Mouse (Mus musculus): ENCODE results near the gene Pou2f2.

- TF ChIP-seq GATA1 (IDR thresholded peaks at IDR 0.05; ENCODE audit: borderline replicate concordance, low read length) (no peak), FLI1 (IDR thresholded peaks at IDR 0.05; ENCODE audit: low read length) (no peak)
Observed at GRCm38 (mm10) chr7:25073924-25074323, 105.6 kb downstream of the Pou2f2 start.
